Mouse (Mus musculus) forebrain, embryonic 14.5 days (tissue): ENCODE data around the gene Rtn4ip1. TPM values are rescaled to one million over a fixed set of nuclear protein-coding genes. Genes with fewer than 3 reads are reported as not detected.
"Not testable (repeated sequence)": the region's sequence is repeated elsewhere in the genome, so short reads cannot be mapped to it uniquely, and the experiment has no call there.

Experiments
- ATAC-seq: fragments of 200-750 bp; cut with Nextera tagmentation; 2 replicates; pipeline ENCODE4 v1.8.0; 2017; ENCODE audit warnings: mild to moderate bottlenecking, moderate library complexity
- DNase-seq: peaks from one replicate; pipeline ENCODE4 v3.0.0-alpha.2; 2015; ENCODE audit warnings: low spot score
- H3K27ac ChIP-seq: fragments of 300-500 bp; sonication (generic); 2 replicates; pipeline ENCODE4 v1.5.1; 2014; ENCODE audit warnings: low read depth, mild to moderate bottlenecking, control low read depth, low read length, moderate library complexity
- H3K27me3 ChIP-seq: fragments of 300-500 bp; sonication (generic); replicated peaks from 2 replicates; pipeline ENCODE4 v1.6.1; 2014; ENCODE audit warnings: low read length, control low read depth, mixed read lengths; ENCODE audit not compliant: control insufficient read depth, insufficient read depth
- H3K36me3 ChIP-seq: fragments of 300-500 bp; sonication (generic); 2 replicates; pipeline ENCODE4 v1.6.1; 2014; ENCODE audit warnings: low read length, control low read depth; ENCODE audit not compliant: control insufficient read depth, insufficient read depth
- H3K4me1 ChIP-seq: fragments of 300-500 bp; sonication (generic); 2 replicates; pipeline ENCODE4 v1.6.1; 2014; ENCODE audit warnings: antibody characterized with exemption, low read length, control low read depth; ENCODE audit not compliant: control insufficient read depth, insufficient read depth
- H3K4me2 ChIP-seq: fragments of 300-500 bp; sonication (generic); 2 replicates; pipeline ENCODE4 v1.6.1; 2014; ENCODE audit warnings: mild to moderate bottlenecking, control low read depth, low read length
- H3K4me3 ChIP-seq: fragments of 300-500 bp; sonication (generic); 2 replicates; pipeline ENCODE4 v1.5.1; 2014; ENCODE audit warnings: low read depth, low read length, control low read depth
- H3K9ac ChIP-seq: fragments of 300-500 bp; sonication (generic); 2 replicates; pipeline ENCODE4 v1.6.1; 2014; ENCODE audit warnings: mild to moderate bottlenecking, low read length, control low read depth, moderate library complexity
- H3K9me3 ChIP-seq: fragments of 300-500 bp; sonication (generic); replicated peaks from 2 replicates; pipeline ENCODE4 v1.6.1; 2016; ENCODE audit warnings: low read length, control low read depth, mixed read lengths; ENCODE audit not compliant: control insufficient read depth
- WGBS: fragments of 180-500 bp; shearing (Covaris S2); extraction: QIAGEN DNeasy Blood & Tissue Kit; methylation state at CpG from one replicate; pipeline ENCODE4 v1.1.7; 2014; 5-methylcytosine and 5-hydroxymethylcytosine counted together
- polyA plus RNA-seq: library from polyadenylated mRNA; unstranded; fragments of >200 nt; fragmentation: Nextera tagmentation; extraction: Ambion mirVana; gene quantifications from 2 replicates; pipeline ENCODE4 v1.2.1, GENCODE M21; 2014

The Rtn4ip1 gene
- polyA plus RNA-seq, 1 experiment from 2014 or later, result 19.9 TPM

DNA sequence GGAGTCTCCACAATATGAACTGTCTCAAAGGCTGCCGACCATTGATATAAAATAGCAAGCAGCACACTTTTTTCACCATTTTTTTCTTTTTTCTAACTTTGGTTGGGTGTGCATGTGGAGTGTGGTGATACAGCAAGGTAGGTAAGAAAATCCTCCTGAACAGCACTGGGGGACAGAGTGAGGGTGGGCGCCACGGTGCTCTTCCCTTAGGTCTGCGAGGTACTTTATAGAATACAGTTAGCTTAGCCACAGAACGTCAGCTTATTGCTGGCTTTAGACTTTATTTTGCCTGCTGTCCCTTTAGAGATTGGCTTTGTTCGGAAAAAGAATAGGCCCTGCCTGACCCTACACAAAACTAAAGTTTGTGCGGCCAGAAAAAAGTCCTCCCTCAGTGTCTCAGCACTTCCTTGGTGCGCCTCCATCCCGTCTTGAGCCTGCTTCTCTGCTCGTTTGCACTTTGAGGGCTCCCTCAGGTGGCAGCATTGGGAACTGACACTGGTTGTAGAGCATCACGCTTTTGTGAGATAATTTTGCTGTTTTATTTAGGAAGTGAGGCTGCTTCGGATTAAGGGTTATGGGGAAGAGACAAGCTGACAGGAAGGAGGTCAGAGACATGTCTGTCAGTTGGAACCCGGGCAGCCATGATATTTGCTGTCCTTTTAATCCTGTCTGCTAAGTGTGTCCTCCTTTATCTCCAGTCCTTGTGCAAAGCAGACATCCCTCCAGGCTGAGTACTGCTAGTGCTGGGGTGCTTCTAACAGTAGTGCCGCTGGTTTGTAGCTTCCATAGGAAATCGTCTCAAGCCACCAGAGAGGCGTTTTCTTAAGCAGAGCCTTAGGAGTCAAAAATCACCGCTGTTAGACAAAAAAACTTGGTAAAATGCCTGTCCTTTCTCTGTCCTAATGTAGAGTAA, 17.3 kb downstream of the Rtn4ip1 start:
- H3K4me3 ChIP-seq, result no peak overlapping the region
- no peaks in the 10 kb centered on the region for H3K9me3 ChIP-seq
- ATAC-seq, result peak; percentile 80

DNA sequence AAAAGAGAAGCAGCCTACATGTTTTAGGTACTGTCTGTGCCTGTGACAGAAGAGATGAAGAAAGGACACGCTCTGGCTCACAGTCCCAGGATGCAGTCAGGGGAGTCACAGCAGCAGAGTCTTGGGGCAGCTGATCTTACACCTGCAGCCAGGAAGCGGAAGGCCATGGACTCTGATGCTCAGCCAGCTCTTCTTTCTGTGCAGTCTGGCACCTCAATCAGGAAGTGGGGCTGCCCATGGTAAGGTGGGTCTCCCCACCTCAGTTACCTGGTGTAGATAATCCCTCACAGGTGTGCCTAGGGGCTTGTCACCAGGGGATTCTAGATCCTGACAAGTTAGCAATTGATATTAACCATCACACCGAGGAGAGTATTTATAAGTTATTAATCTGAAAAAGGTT, 21.5 kb downstream of the Rtn4ip1 start:
- Histone ChIP-seq H3K9me3 (no peaks in the 10 kb centered on the region), H3K4me1 (no peaks in the 10 kb centered on the region), H3K36me3 (0 out of 2 replicates have a peak, but pooled peaks cover 9% of the 10 kb centered on the region), H3K27me3 (no peaks in the 10 kb centered on the region), H3K4me3 (no peak overlapping the region), H3K9ac (no peak overlapping the region), H3K4me2 (no peak overlapping the region), H3K27ac (no peak overlapping the region)
- no peak for DNase-seq
- 97% methylated on average over 3 of the region's 3 CpGs for WGBS
- no peak for ATAC-seq

More for the DNA sequence above, 17.3 kb downstream of the Rtn4ip1 start:
- Histone ChIP-seq H3K27me3 (no peaks in the 10 kb centered on the region), H3K4me1 (no peaks in the 10 kb centered on the region), H3K36me3 (0 out of 2 replicates have a peak, but pooled peaks cover 4% of the 10 kb centered on the region), H3K4me2 (no peak overlapping the region), H3K27ac (no peak overlapping the region), H3K9ac (no peak overlapping the region)
- peak; percentile 88 for DNase-seq
- WGBS, result 42% methylated on average over 17 of the region's 17 CpGs

DNA sequence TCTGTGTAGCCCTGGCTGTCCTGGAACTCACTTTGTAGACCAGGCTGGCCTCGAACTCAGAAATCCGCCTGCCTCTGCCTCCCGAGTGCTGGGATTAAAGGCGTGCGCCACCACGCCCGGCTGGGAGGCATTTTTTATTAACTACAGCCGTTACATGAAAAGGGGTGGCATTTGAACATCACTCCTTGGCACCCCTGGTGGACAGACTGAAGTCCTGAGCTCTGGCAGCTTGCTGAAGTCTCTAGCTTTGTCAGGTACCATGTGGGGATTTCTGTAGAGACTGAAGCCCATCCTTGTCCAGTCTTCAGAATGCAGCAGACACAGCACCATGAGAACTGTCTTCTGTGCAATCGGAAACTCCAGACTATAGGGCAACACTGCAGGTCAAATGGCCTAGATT, 24.2 kb downstream of the Rtn4ip1 start:
- not testable (repeated sequence) for H3K4me2 ChIP-seq, H3K9ac ChIP-seq, H3K9me3 ChIP-seq, H3K4me1 ChIP-seq, ATAC-seq, H3K27ac ChIP-seq, H3K4me3 ChIP-seq, H3K27me3 ChIP-seq, DNase-seq
- peaks cover 19% of the 10 kb centered on the region; the same call in 1 of the 2 replicates for H3K36me3 ChIP-seq
- WGBS, result 87% methylated on average over 9 of the region's 9 CpGs

DNA sequence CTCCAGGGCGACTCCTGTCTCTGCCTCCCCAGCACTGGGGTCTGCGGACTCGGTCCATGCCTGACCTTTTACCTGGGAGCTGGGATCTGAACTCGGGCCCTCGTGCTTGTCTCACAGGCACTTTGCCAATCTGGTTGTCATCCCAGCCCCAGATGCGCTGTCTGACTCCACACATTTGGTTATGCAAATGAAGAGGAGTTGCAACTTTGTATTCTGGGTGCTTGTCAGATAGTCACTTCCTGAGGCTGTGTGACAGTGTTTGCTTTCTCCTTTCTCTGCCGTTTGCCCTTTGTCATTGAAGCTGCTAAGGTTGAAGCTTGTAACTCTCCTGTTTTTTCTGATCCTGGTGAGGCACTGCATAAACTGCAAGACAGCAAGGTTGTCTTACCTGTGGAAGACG, 26.1 kb downstream of the Rtn4ip1 start:
- Histone ChIP-seq H3K27me3 (no peaks in the 10 kb centered on the region), H3K9ac (no peak overlapping the region), H3K27ac (no peak overlapping the region), H3K36me3 (peaks cover 25% of the 10 kb centered on the region; the same call in 1 of the 2 replicates), H3K4me2 (no peak overlapping the region), H3K4me3 (no peak overlapping the region), H3K9me3 (no peaks in the 10 kb centered on the region), H3K4me1 (no peaks in the 10 kb centered on the region)
- no peak for DNase-seq
- WGBS, result 81% methylated on average over 8 of the region's 8 CpGs
- no peak for ATAC-seq

DNA sequence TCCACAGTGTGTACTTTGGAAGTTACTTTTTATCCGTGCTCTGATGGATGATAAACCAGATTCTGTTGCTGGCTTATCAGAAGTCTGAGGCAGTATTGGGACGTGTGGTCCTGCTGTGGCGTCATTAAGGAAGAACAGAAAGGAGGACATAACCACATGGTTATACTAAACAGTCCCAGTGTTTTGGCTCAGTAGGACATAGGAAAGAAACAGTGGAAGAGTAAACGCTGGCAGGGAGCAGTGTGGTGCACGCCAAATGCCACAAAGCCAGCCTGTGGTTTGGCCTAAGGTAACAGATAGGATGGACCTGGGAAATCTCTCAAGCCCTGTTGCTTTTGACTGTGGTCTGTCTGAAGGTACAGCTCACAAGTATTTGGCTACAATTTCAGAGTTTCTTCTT, 27.0 kb downstream of the Rtn4ip1 start:
- no peak for ATAC-seq
- 85% methylated on average over 5 of the region's 5 CpGs for WGBS
- H3K9ac ChIP-seq, result no peak overlapping the region
- H3K4me3 ChIP-seq, result no peak overlapping the region
- H3K27me3 ChIP-seq, result no peaks in the 10 kb centered on the region
- no peaks in the 10 kb centered on the region for H3K9me3 ChIP-seq
- H3K27ac ChIP-seq, result no peak overlapping the region
- H3K4me1 ChIP-seq, result no peaks in the 10 kb centered on the region
- no peak for DNase-seq
- peaks cover 27% of the 10 kb centered on the region for H3K36me3 ChIP-seq
- H3K4me2 ChIP-seq, result no peak overlapping the region

DNA sequence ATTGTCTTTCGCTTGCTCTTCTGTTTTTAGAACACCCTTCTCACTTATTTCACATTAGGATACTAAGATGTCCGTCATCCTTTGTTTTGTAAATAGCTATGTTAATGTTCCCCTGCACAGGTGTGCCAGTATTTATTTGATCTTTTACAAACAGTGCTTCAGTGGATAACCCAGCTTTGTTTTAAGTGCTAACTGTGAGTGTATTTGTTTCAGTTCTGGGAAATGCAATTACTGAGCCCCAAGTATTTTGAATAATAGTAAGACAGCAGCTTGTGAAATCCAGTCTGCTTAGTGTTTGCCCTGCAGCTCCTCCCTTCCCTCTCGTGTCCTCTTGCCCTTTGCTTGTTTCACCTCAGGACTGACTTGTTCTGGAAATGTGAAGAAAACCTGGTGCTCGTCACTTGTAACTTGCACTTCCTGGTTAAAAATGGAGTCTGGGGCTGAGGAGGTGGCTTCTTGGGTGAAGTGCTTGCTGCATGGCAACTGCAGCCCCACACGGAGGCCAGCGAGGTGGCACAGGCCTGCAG, 37.6 kb downstream of the Rtn4ip1 start:
- DNase-seq (no peak), ATAC-seq (no peak)
- H3K4me3 ChIP-seq, result no peak overlapping the region
- no peaks in the 10 kb centered on the region for H3K9me3 ChIP-seq
- H3K36me3 ChIP-seq, result peaks cover 6% of the 10 kb centered on the region; the same call in 1 of the 2 replicates
- 85% methylated on average over 6 of the region's 6 CpGs for WGBS
- no peak overlapping the region for H3K27ac ChIP-seq
- no peaks in the 10 kb centered on the region for H3K27me3 ChIP-seq
- no peak overlapping the region; the same call in 1 of the 2 replicates for H3K9ac ChIP-seq
- no peaks in the 10 kb centered on the region for H3K4me1 ChIP-seq
- H3K4me2 ChIP-seq, result no peak overlapping the region

DNA sequence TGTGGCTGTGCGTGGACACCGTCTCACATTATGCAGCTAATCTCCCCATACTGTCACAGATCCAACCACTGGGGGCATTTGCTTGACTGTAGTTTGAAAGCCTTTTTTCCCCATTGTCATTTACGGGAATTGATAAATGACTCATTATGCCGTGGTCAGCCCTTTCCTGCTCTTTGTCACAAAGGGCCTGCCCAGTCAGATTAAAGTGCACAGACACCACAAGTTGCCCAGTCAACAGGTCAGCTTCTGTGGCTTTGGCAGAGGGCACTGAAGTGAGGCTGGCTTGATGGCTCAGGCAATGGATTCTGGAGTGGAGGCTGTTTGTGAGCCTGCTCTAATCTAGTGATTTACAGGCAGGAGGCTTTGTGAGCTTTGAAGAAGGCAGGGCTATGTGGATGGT, 42.1 kb downstream of the Rtn4ip1 start:
- Histone ChIP-seq H3K9me3 (no peaks in the 10 kb centered on the region), H3K4me1 (no peaks in the 10 kb centered on the region), H3K4me3 (no peak overlapping the region), H3K36me3 (peaks cover 9% of the 10 kb centered on the region; the same call in 1 of the 2 replicates), H3K4me2 (no peak overlapping the region), H3K9ac (no peak overlapping the region), H3K27me3 (no peaks in the 10 kb centered on the region), H3K27ac (no peak overlapping the region)
- 52% methylated on average over 4 of the region's 4 CpGs for WGBS
- DNase-seq (no peak), ATAC-seq (no peak)

DNA sequence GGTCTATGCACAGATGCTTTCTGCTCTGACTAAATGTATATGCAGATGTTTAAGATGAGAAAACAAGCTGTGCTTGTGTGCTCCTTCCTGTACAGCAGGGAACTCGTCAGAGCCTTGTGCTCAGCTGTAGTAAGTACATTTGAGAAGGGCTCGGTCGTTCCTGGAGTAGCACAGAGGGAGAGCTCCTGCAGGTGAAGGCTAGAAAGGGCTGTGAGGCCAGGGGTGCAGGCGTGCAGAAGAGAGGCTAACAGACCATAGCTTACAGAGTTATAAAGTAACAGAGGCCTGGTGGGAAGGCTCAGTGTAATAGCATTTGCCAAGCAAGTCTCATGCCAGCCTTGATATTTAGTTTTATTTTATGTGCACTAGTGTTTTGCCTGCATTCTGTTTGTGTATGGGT, 43.8 kb downstream of the Rtn4ip1 start:
- H3K4me3 ChIP-seq, result no peak overlapping the region
- H3K27ac ChIP-seq, result no peak overlapping the region
- H3K36me3 ChIP-seq, result peaks cover 9% of the 10 kb centered on the region; the same call in 1 of the 2 replicates
- WGBS, result 86% methylated on average over 4 of the region's 4 CpGs
- H3K27me3 ChIP-seq, result no peaks in the 10 kb centered on the region
- no peak overlapping the region for H3K4me2 ChIP-seq
- no peaks in the 10 kb centered on the region for H3K9me3 ChIP-seq
- DNase-seq (no peak), ATAC-seq (no peak)
- H3K9ac ChIP-seq, result no peak overlapping the region
- H3K4me1 ChIP-seq, result no peaks in the 10 kb centered on the region

DNA sequence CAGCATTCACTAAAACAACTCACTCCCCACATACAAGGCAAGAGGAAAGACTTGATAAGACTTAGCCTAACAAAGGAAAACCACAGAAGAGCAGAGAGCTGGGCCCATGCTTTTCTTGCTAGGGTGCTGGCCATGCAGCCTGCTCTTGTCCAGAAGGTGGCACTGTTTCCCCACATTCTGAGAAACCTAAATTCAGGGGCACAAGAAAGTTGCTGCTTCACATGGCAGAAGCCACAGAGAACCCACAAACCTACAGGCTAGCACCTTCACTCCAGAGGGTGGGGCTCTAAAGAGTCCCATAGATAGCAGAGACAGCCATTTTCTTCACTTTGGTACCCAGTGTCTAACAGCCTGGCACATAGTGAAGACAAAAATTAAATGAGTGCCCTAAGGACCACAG, 52.3 kb downstream of the Rtn4ip1 start:
- Histone ChIP-seq H3K9ac (no peak overlapping the region), H3K36me3 (no peaks in the 10 kb centered on the region), H3K4me3 (no peak overlapping the region), H3K9me3 (no peaks in the 10 kb centered on the region), H3K4me1 (no peaks in the 10 kb centered on the region), H3K4me2 (no peak overlapping the region), H3K27me3 (no peaks in the 10 kb centered on the region), H3K27ac (no peak overlapping the region)
- DNase-seq (peak; percentile 87), ATAC-seq (peak; percentile 74)
